13 mouse cellular contexts compared by ENCODE assay signal in the genomic region with DNA sequence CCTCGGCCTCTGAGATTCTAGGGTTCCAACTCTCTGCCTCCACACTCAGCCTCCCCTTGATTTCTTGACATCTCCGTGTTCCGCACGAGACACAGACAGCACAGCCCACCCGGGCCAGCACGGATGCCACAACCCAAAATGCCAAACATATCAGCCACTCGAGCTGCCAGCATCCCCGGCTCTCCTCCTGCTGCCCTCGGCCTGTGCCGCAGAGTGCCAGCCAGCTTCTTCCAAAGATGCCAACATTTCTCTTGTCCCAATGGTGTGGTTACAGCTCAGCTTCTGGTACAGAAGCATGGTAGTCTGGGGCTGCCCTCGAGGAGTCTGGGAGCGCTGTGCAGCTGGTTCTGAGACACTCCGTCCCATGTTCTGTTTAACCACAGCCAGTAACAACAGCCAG.
"Had no signal": no experiment of that assay in that cellular context is flagged by ENCODE, and none has a peak within 500 bp of the region (broad histone marks: within the 10 kb centered on the region; RNA-seq: fewer than 3 reads in every experiment).

No protein-coding gene starts in this region.

- DNase-seq: lung, adult 18-20 months; lung, embryonic 14.5 days; lung, postnatal 10 days; lung, postnatal 4 days; midbrain, embryonic 14.5 days; retina, postnatal 1 day; right cerebral cortex, adult 18-20 months; right cerebral cortex, postnatal 25 days; right cerebral cortex, postnatal 4 days; spleen, adult 18-20 months; thymus, adult 18-20 months; thymus, postnatal 14 days; thymus, postnatal 36 days had no signal
